Mouse (Mus musculus): ENCODE results near the gene Alkbh3. TPM values are rescaled to one million over a fixed set of nuclear protein-coding genes. Genes with fewer than 3 reads are reported as not detected.
A peak's percentile ranks its signal among the peaks of the same experiment; 100 is the strongest.

Gene Alkbh3
- polyA plus RNA-seq, 1 experiment from 2014 or later, result 70.0 TPM

GRCm38 (mm10) chr2:94045411-94046090 lies 34.9 kb upstream of the Alkbh3 start:
- 59% methylated on average over 6 of the region's 6 CpGs for WGBS
- no peak overlapping the region for H3K4me2 ChIP-seq (ENCODE audit: low read depth, low read length)
- peaks cover 4% of the 10 kb centered on the region; the same call in 1 of the 2 replicates for H3K4me1 ChIP-seq (replicated peaks; ENCODE audit: control insufficient read depth, insufficient read depth, low read length)
- H3K27me3 ChIP-seq (ENCODE audit: control insufficient read depth, insufficient read depth, low read depth, low read length), result no peaks in the 10 kb centered on the region
- no peak overlapping the region for H3K9ac ChIP-seq (ENCODE audit: low read length)
- no peak for ATAC-seq (ENCODE audit: low read depth)
- H3K4me3 ChIP-seq (ENCODE audit: low read length), result no peak overlapping the region
- no peak overlapping the region for H3K27ac ChIP-seq (ENCODE audit: low read length)
- 0 out of 2 replicates have a peak, but pooled peaks cover 2% of the 10 kb centered on the region for H3K36me3 ChIP-seq (ENCODE audit: control insufficient read depth, insufficient read depth, low read length)
- no peaks in the 10 kb centered on the region for H3K9me3 ChIP-seq (ENCODE audit: control insufficient read depth, low read length)

- 0 out of 2 replicates have a peak, but pooled peaks cover 2% of the 10 kb centered on the region for H3K36me3 ChIP-seq (ENCODE audit: control insufficient read depth, insufficient read depth, low read length)
- WGBS, result 82% methylated on average over 2 of the region's 2 CpGs
- no peaks in the 10 kb centered on the region for H3K27me3 ChIP-seq (ENCODE audit: control insufficient read depth, insufficient read depth, low read depth, low read length)
- no peak overlapping the region for H3K4me2 ChIP-seq (ENCODE audit: low read depth, low read length)
- no peaks in the 10 kb centered on the region for H3K9me3 ChIP-seq (ENCODE audit: control insufficient read depth, low read length)
- no peak overlapping the region for H3K4me3 ChIP-seq (ENCODE audit: low read length)
- no peaks in the 10 kb centered on the region for H3K4me1 ChIP-seq (replicated peaks; ENCODE audit: control insufficient read depth, insufficient read depth, low read length)
- no peak for ATAC-seq (ENCODE audit: low read depth)
- H3K9ac ChIP-seq (ENCODE audit: low read length), result no peak overlapping the region
- no peak overlapping the region for H3K27ac ChIP-seq (ENCODE audit: low read length)
Measured at GRCm38 (mm10) chr2:94044174-94044573, 33.6 kb upstream of the Alkbh3 start.

- WGBS, result 35% methylated on average over 5 of the region's 5 CpGs
- Histone ChIP-seq H3K27ac (ENCODE audit: low read length) (no peak overlapping the region), H3K9ac (ENCODE audit: low read length) (no peak overlapping the region), H3K4me1 (replicated peaks; ENCODE audit: control insufficient read depth, insufficient read depth, low read length) (no peaks in the 10 kb centered on the region), H3K27me3 (ENCODE audit: control insufficient read depth, insufficient read depth, low read depth, low read length) (no peaks in the 10 kb centered on the region), H3K9me3 (ENCODE audit: control insufficient read depth, low read length) (no peaks in the 10 kb centered on the region), H3K4me2 (ENCODE audit: low read depth, low read length) (no peak overlapping the region), H3K36me3 (ENCODE audit: control insufficient read depth, insufficient read depth, low read length) (0 out of 2 replicates have a peak, but pooled peaks cover 2% of the 10 kb centered on the region), H3K4me3 (ENCODE audit: low read length) (no peak overlapping the region)
- ATAC-seq (ENCODE audit: low read depth), result no peak
Measured at GRCm38 (mm10) chr2:94043662-94044061, 33.1 kb upstream of the Alkbh3 start.

GRCm38 (mm10) chr2:94042461-94042860 lies 31.9 kb upstream of the Alkbh3 start:
- Histone ChIP-seq H3K9me3 (ENCODE audit: control insufficient read depth, low read length) (no peaks in the 10 kb centered on the region), H3K27me3 (ENCODE audit: control insufficient read depth, insufficient read depth, low read depth, low read length) (no peaks in the 10 kb centered on the region), H3K36me3 (ENCODE audit: control insufficient read depth, insufficient read depth, low read length) (0 out of 2 replicates have a peak, but pooled peaks cover 2% of the 10 kb centered on the region), H3K4me2 (ENCODE audit: low read depth, low read length) (no peak overlapping the region), H3K4me1 (replicated peaks; ENCODE audit: control insufficient read depth, insufficient read depth, low read length) (no peaks in the 10 kb centered on the region), H3K27ac (ENCODE audit: low read length) (no peak overlapping the region), H3K4me3 (ENCODE audit: low read length) (no peak overlapping the region), H3K9ac (ENCODE audit: low read length) (no peak overlapping the region)
- 97% methylated on average over 3 of the region's 3 CpGs for WGBS
- no peak for ATAC-seq (ENCODE audit: low read depth)

- Histone ChIP-seq H3K9me3 (ENCODE audit: control insufficient read depth, low read length) (no peaks in the 10 kb centered on the region), H3K27me3 (ENCODE audit: control insufficient read depth, insufficient read depth, low read depth, low read length) (no peaks in the 10 kb centered on the region)
- ATAC-seq (ENCODE audit: low read depth), result no peak
Measured at GRCm38 (mm10) chr2:94040391-94041125, 30.0 kb upstream of the Alkbh3 start.

GRCm38 (mm10) chr2:94035428-94036331 lies 25.1 kb upstream of the Alkbh3 start:
- Histone ChIP-seq H3K27me3 (ENCODE audit: control insufficient read depth, insufficient read depth, low read depth, low read length) (no peaks in the 10 kb centered on the region), H3K4me2 (ENCODE audit: low read depth, low read length) (no peak overlapping the region), H3K4me1 (replicated peaks; ENCODE audit: control insufficient read depth, insufficient read depth, low read length) (no peaks in the 10 kb centered on the region), H3K9ac (ENCODE audit: low read length) (no peak overlapping the region), H3K27ac (ENCODE audit: low read length) (no peak overlapping the region), H3K9me3 (ENCODE audit: control insufficient read depth, low read length) (no peaks in the 10 kb centered on the region), H3K4me3 (ENCODE audit: low read length) (no peak overlapping the region), H3K36me3 (ENCODE audit: control insufficient read depth, insufficient read depth, low read length) (peaks cover 7% of the 10 kb centered on the region)
- WGBS, result 66% methylated on average over 9 of the region's 9 CpGs
- ATAC-seq (ENCODE audit: low read depth), result no peak

More at GRCm38 (mm10) chr2:94040391-94041125, 30.0 kb upstream of the Alkbh3 start:
- Histone ChIP-seq H3K9ac (ENCODE audit: low read length) (no peak overlapping the region), H3K27ac (ENCODE audit: low read length) (no peak overlapping the region), H3K4me2 (ENCODE audit: low read depth, low read length) (no peak overlapping the region), H3K4me1 (replicated peaks; ENCODE audit: control insufficient read depth, insufficient read depth, low read length) (no peaks in the 10 kb centered on the region), H3K36me3 (ENCODE audit: control insufficient read depth, insufficient read depth, low read length) (0 out of 2 replicates have a peak, but pooled peaks cover 2% of the 10 kb centered on the region), H3K4me3 (ENCODE audit: low read length) (no peak overlapping the region)
- 83% methylated on average over 5 of the region's 5 CpGs for WGBS

GRCm38 (mm10) chr2:94030602-94031001 lies 20.0 kb upstream of the Alkbh3 start:
- Histone ChIP-seq H3K27me3 (ENCODE audit: control insufficient read depth, insufficient read depth, low read depth, low read length) (no peaks in the 10 kb centered on the region), H3K4me3 (ENCODE audit: low read length) (no peak overlapping the region), H3K4me1 (replicated peaks; ENCODE audit: control insufficient read depth, insufficient read depth, low read length) (no peaks in the 10 kb centered on the region), H3K4me2 (ENCODE audit: low read depth, low read length) (no peak overlapping the region), H3K9ac (ENCODE audit: low read length) (no peak overlapping the region), H3K27ac (ENCODE audit: low read length) (no peak overlapping the region), H3K36me3 (ENCODE audit: control insufficient read depth, insufficient read depth, low read length) (peaks cover 7% of the 10 kb centered on the region), H3K9me3 (ENCODE audit: control insufficient read depth, low read length) (no peaks in the 10 kb centered on the region)
- ATAC-seq (ENCODE audit: low read depth), result no peak

GRCm38 (mm10) chr2:94024637-94025036 lies 14.0 kb upstream of the Alkbh3 start:
- WGBS, result 45% methylated on average over 6 of the region's 6 CpGs

GRCm38 (mm10) chr2:94002331-94002730 lies 8.3 kb downstream of the Alkbh3 start:
- H3K27me3 ChIP-seq (ENCODE audit: control insufficient read depth, insufficient read depth, low read depth, low read length), result no peaks in the 10 kb centered on the region
- no peaks in the 10 kb centered on the region for H3K4me1 ChIP-seq (replicated peaks; ENCODE audit: control insufficient read depth, insufficient read depth, low read length)
- H3K4me3 ChIP-seq (ENCODE audit: low read length), result no peak overlapping the region
- no peak overlapping the region for H3K27ac ChIP-seq (ENCODE audit: low read length)
- WGBS, result 1% methylated on average over 2 of the region's 2 CpGs
- H3K9ac ChIP-seq (ENCODE audit: low read length), result no peak overlapping the region
- peaks cover 30% of the 10 kb centered on the region for H3K36me3 ChIP-seq (ENCODE audit: control insufficient read depth, insufficient read depth, low read length)
- H3K4me2 ChIP-seq (ENCODE audit: low read depth, low read length), result no peak overlapping the region
- no peaks in the 10 kb centered on the region for H3K9me3 ChIP-seq (ENCODE audit: control insufficient read depth, low read length)
- ATAC-seq (ENCODE audit: low read depth), result peak; percentile 76; the same call in 1 of the 2 replicates

More at GRCm38 (mm10) chr2:94024637-94025036, 14.0 kb upstream of the Alkbh3 start:
- H3K9me3 ChIP-seq (ENCODE audit: control insufficient read depth, low read length), result no peaks in the 10 kb centered on the region
- ATAC-seq (ENCODE audit: low read depth), result no peak
- no peak overlapping the region for H3K9ac ChIP-seq (ENCODE audit: low read length)
- H3K27ac ChIP-seq (ENCODE audit: low read length), result no peak overlapping the region
- H3K4me2 ChIP-seq (ENCODE audit: low read depth, low read length), result no peak overlapping the region
- no peaks in the 10 kb centered on the region for H3K4me1 ChIP-seq (replicated peaks; ENCODE audit: control insufficient read depth, insufficient read depth, low read length)
- H3K27me3 ChIP-seq (ENCODE audit: control insufficient read depth, insufficient read depth, low read depth, low read length), result no peaks in the 10 kb centered on the region
- no peak overlapping the region for H3K4me3 ChIP-seq (ENCODE audit: low read length)
- no peaks in the 10 kb centered on the region for H3K36me3 ChIP-seq (ENCODE audit: control insufficient read depth, insufficient read depth, low read length)

Data from lung, embryonic 16.5 days (tissue).